Mouse (Mus musculus) large intestine, adult 2 months (tissue): ENCODE data around the gene Clpsl2. TPM values are rescaled to one million over a fixed set of nuclear protein-coding genes. Genes with fewer than 3 reads are reported as not detected.

Experiments
- DNase-seq: peaks from one replicate; pipeline ENCODE4 v3.0.0-alpha.2; 2012; ENCODE audit warnings: low read depth, low spot score
- WGBS: fragments of 180-500 bp; shearing (Covaris S2); methylation state at CpG from one replicate; pipeline ENCODE4 v1.1.7; 2018; 5-methylcytosine and 5-hydroxymethylcytosine counted together
- polyA plus RNA-seq: library from polyadenylated mRNA; depleted of rRNA; stranded (reverse); fragments of >200 nt; gene quantifications from 2 replicates; pipeline ENCODE4 v1.2.3, GENCODE M21; 2012

The Clpsl2 gene
- polyA plus RNA-seq, 1 experiment, result not detected

- DNase-seq, result no peak
Observed at GRCm38 (mm10) chr17:28519827-28520226, 29.4 kb upstream of the Clpsl2 start.

GRCm38 (mm10) chr17:28520561-28520960 is 28.6 kb upstream of the Clpsl2 start:
- WGBS, result 45% methylated on average over 4 of the region's 4 CpGs
- no peak for DNase-seq

More at GRCm38 (mm10) chr17:28519827-28520226, 29.4 kb upstream of the Clpsl2 start:
- WGBS, result 80% methylated on average over 3 of the region's 3 CpGs

GRCm38 (mm10) chr17:28521071-28521726 is 28.0 kb upstream of the Clpsl2 start:
- 46% methylated on average over 5 of the region's 5 CpGs for WGBS
- no peak for DNase-seq

- 24% methylated on average over 6 of the region's 6 CpGs for WGBS
Observed at GRCm38 (mm10) chr17:28521920-28522319, 27.3 kb upstream of the Clpsl2 start.

GRCm38 (mm10) chr17:28522623-28523354 is 26.4 kb upstream of the Clpsl2 start:
- under 1% methylated on average over 64 of the region's 66 CpGs for WGBS
- DNase-seq, result peak; percentile 93

More at GRCm38 (mm10) chr17:28521920-28522319, 27.3 kb upstream of the Clpsl2 start:
- no peak for DNase-seq

GRCm38 (mm10) chr17:28523355-28524008 is 25.7 kb upstream of the Clpsl2 start:
- no peak for DNase-seq

GRCm38 (mm10) chr17:28524009-28524695 is 25.1 kb upstream of the Clpsl2 start:
- no peak for DNase-seq
- 76% methylated on average over 23 of the region's 23 CpGs for WGBS

More at GRCm38 (mm10) chr17:28523355-28524008, 25.7 kb upstream of the Clpsl2 start:
- 12% methylated on average over 28 of the region's 28 CpGs for WGBS

GRCm38 (mm10) chr17:28524831-28525430 is 24.3 kb upstream of the Clpsl2 start:
- DNase-seq, result no peak
- WGBS, result 54% methylated on average over 4 of the region's 4 CpGs

GRCm38 (mm10) chr17:28527184-28528042 is 21.8 kb upstream of the Clpsl2 start:
- no peak for DNase-seq
- WGBS, result 25% methylated on average over 12 of the region's 12 CpGs

GRCm38 (mm10) chr17:28528043-28528351 is 21.2 kb upstream of the Clpsl2 start:
- no peak for DNase-seq
- WGBS, result 1% methylated on average over 6 of the region's 6 CpGs

GRCm38 (mm10) chr17:28529116-28529515 is 20.1 kb upstream of the Clpsl2 start:
- 70% methylated on average over 4 of the region's 4 CpGs for WGBS
- DNase-seq, result no peak

- no peak for DNase-seq
- WGBS, result 92% methylated on average over 6 of the region's 6 CpGs
Observed at GRCm38 (mm10) chr17:28530506-28530905, 18.7 kb upstream of the Clpsl2 start, which contains the start of gene Armc12. Gene Armc12 (plus strand): TSS chr17:28530806.

GRCm38 (mm10) chr17:28531946-28532345 is 17.3 kb upstream of the Clpsl2 start:
- no peak for DNase-seq
- 27% methylated on average over 18 of the region's 18 CpGs for WGBS

- WGBS, result 88% methylated on average over 7 of the region's 7 CpGs
- no peak for DNase-seq
Observed at GRCm38 (mm10) chr17:28532557-28532956, 16.7 kb upstream of the Clpsl2 start.

GRCm38 (mm10) chr17:28533327-28533726 is 15.9 kb upstream of the Clpsl2 start:
- no peak for DNase-seq
- WGBS, result 92% methylated on average over 13 of the region's 13 CpGs

GRCm38 (mm10) chr17:28537881-28538280 is 11.3 kb upstream of the Clpsl2 start:
- WGBS, result 58% methylated on average over 12 of the region's 12 CpGs
- no peak for DNase-seq

GRCm38 (mm10) chr17:28546925-28547324 is 2.3 kb upstream of the Clpsl2 start:
- 67% methylated on average over 1 of the region's 1 CpGs for WGBS
- no peak for DNase-seq

- no peak for DNase-seq
- WGBS, result 56% methylated on average over 11 of the region's 11 CpGs
Observed at GRCm38 (mm10) chr17:28548550-28548949, 661 bp upstream of the Clpsl2 start.
